Mouse (Mus musculus) G1E (cell line): ENCODE data around the gene Hfe.

Experiments used
- CTCF ChIP-seq: IDR thresholded peaks from 2 replicates; pipeline ENCODE4 v1.5.1; 2012; ENCODE audit warnings: low read depth, low read length, inconsistent platforms, mixed read lengths
- POLR2AphosphoS5 ChIP-seq: IDR thresholded peaks from 2 replicates; pipeline ENCODE4 v1.6.1; 2012; ENCODE audit warnings: low read depth, low read length, inconsistent platforms; ENCODE audit not compliant: insufficient replicate concordance

GRCm38 (mm10) chr13:23738041-23738440, 27.4 kb upstream of the Hfe start:
- no peak for TF ChIP-seq CTCF
- no peak for TF ChIP-seq POLR2AphosphoS5
